Mouse (Mus musculus): ENCODE results near the gene Gm5615.

The Gm5615 gene

DNA sequence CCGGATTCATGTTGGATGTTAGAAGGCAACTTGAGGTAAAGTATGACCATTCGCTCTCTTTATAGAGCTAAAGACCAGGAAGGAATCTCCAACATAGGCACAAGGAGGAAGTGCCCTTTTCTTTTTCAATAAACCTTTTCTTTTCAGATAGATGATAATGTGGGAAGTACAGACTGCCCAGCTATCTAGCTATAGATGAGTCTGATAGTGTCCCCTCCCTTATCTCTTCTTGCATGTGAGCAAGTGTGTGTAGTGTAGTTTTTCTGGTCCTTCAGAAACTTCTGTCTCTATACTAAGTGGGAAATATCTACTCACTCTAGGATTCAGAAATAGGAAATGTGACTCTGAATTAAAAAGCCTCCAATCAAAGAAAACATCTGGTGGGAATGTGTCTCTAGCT lies at the start of gene Gm5615:
Gene Gm5615 (minus strand): TSS at position 101 of the 400 bp plus-strand sequence.
- DNase-seq (ENCODE audit: low read depth, low spot score) = no peak

DNA sequence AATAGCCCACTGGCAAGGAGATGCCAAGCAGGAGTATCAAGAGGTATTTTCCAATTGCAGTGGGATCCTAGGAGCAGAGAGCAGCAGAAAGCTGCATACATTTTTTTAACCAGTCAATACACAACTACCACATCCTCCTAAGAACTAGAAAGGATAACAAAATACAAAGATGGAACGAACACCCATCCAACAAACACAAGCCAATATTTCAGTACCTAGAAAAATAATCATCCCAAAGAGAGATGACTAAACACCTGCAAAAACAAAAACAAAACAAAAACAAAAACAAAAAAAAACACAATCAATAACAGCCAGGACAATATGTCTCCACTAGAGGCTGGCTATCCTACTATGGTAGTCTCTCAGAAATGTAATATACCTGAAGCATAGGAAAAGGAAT lies 40.8 kb upstream of the Gm5615 start, which contains the start of gene Gm17689:
Gene Gm17689 (minus strand): TSS at position 101 of the 400 bp plus-strand sequence.
- DNase-seq (ENCODE audit: low read depth, low spot score) = no peak

DNA sequence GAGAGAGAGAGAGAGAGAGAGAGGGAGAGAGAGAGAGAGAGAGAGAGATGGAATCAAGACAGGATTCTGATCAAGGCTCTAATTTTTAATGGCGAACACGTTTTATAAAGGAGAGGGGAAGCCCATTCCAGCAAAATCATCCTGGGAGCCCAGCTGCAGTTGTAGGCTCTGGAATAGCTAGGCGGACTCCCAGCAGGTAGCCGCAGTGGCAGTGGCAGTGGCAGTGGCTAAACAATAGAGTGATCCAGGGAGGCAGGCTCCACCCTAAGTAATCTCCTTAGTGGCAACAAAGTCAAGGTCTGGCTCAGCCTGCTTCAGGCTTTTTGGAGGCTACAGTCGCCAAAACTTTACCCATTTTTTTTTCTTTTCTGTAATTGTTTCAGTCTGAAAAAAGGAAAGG lies 37.6 kb downstream of the Gm5615 start:
- no peak for DNase-seq (ENCODE audit: low read depth, low spot score)

DNA sequence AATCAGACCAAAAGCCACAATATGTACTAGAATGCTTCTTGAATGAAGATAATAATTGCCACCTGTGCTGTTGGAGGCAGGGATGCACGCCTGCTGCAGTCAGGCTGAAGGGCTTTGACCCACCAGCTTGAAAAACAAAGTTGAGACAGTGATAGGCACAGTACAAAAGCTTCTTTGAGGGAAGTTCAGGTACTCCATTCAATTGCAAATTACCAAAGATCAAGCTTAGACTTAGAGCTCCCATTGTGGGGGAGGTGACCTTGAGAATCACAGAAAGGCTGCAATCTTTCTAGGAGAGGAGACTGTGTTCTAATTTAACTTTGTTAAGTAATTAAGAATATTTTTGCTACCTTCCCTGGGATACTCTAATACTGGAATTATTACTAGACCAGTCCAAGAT lies 45.9 kb downstream of the Gm5615 start:
- no peak for DNase-seq (ENCODE audit: low read depth, low spot score)

GRCm38 (mm10) chr9:36494501-36495220 lies 47.1 kb downstream of the Gm5615 start:
- no peak for DNase-seq (ENCODE audit: low read depth, low spot score)

Data from A20 (cell line).